Mouse (Mus musculus) heart, adult 10 weeks (tissue): ENCODE results near the gene Gm5640. TPM values are rescaled to one million over a fixed set of nuclear protein-coding genes. Genes with fewer than 3 reads are reported as not detected.

Source experiments
- polyA plus RNA-seq: library from polyadenylated mRNA; stranded (reverse); fragments of 350-450 nt; fragmentation: Illumina TruSeq; extraction: RNeasy Lipid Tissue Mini Kit (QIAGEN cat#74804); gene quantifications from one replicate; pipeline ENCODE4 v1.2.3, GENCODE M21; 2014; ENCODE audit warnings: low read depth, low replicate concordance

The Gm5640 gene
- polyA plus RNA-seq = 1.2 TPM

DNA sequence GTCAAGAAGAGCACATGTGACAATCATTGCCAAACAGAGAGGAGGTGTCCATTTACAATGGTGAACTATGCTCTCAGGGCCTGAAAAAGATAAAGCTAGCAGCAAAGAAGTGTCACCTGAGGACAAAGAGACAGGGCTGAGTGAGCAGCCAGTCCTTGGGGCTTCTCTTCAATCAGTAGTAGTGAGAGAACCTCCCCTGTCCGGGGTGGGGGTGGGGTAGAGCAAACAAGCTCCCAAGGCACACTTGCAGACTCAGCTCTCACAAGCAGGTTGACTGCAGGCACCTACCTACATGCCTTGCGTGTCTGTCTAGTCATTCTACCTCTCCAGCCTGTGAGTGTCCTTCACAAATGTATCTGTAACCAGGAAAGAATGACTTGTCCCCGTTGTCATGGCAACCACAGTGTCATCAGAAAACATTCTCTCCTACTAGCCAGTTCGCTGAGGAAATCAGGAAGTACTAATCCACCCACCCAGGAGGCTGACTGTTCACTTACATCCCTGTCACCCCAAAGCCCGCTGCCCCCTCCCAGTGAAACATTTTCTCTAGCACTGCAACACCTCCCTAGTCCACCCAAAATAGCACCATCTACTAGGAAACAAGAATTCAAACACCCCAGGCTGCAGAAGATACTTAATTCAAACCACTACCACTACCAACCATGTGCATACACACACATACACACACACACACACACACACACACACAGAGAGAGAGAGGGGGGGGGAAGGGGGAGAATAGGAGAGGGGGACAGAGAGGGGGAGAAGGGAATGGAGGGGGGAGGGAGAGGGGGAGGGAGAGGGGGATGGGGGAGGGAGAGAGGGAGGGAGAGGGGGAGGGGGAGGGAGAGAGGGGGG, at the start of gene Gm5640:
Gene Gm5640 (minus strand): TSS at position 170 of the 858 bp plus-strand sequence.

DNA sequence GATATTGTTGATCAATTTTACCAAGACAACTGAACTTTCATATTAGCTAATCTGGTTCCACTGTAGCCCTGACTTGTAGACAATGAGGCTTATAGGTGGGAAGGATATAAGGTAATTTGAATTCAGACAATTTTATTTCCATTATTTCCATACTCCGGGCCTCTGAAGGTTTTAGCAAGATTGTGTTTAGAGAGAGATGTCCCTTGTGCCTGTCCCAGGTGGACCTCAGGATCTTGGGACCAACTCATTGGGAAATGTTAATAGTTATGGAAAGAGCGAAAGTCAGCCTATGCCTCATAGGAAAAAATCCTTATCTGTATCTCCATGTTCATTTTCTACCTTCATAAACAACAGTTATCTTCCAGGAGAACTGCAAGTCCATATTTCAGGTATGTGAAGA, 53.1 kb downstream of the Gm5640 start, which contains the start of gene Olfr1325:
Gene Olfr1325 (plus strand): TSS at position 301 of the 400 bp plus-strand sequence.

Other genes with a start within 250 kb of the Gm5640 start
- 8.7 TPM for gene G6pdx, start 216.4 kb downstream of the Gm5640 start, polyA plus RNA-seq
- not detected for gene Gm6880, start 164.2 kb downstream of the Gm5640 start, polyA plus RNA-seq
- gene Olfr1326-ps1, start 70.7 kb downstream of the Gm5640 start, polyA plus RNA-seq = not detected
- not detected for gene Olfr1325, start 53.0 kb downstream of the Gm5640 start, polyA plus RNA-seq
- not detected for gene Gm6890, start 95.3 kb upstream of the Gm5640 start, polyA plus RNA-seq
- gene Gm5936, start 191.6 kb upstream of the Gm5640 start, polyA plus RNA-seq = not detected